Mouse (Mus musculus) MEL (cell line): ENCODE results near the gene Spata21. TPM values are rescaled to one million over a fixed set of nuclear protein-coding genes. Genes with fewer than 3 reads are reported as not detected.

Source experiments
- DNase-seq: peaks from one replicate; pipeline ENCODE4 v3.0.0; 2011; ENCODE audit warnings: low read depth, low spot score
- H3K27ac ChIP-seq: 2 replicates; pipeline ENCODE4 v1.5.1; 2012; ENCODE audit warnings: low read depth, mild to moderate bottlenecking, control low read depth, low read length, moderate library complexity; ENCODE audit not compliant: control insufficient read depth
- H3K27me3 ChIP-seq, 2 experiments: fragments of 150-350 bp in 1 of 2; sonication (generic) in 1 of 2; 2 replicates each; pipeline ENCODE4 v1.6.1; 2012; ENCODE audit warnings: low read length in 2 of 2, mild to moderate bottlenecking in 2 of 2, improper control_type of control experiment in 1 of 2, moderate library complexity in 1 of 2; ENCODE audit not compliant: insufficient read depth in 2 of 2, control insufficient read depth in 1 of 2
- H3K36me3 ChIP-seq, 2 experiments: 2 replicates each; pipeline ENCODE4 v1.6.1; 2012 to 2014; ENCODE audit warnings: low read length in 2 of 2, improper control_type of control experiment in 1 of 2, inconsistent platforms in 1 of 2, mild to moderate bottlenecking in 1 of 2; ENCODE audit not compliant: insufficient read depth in 2 of 2, control insufficient read depth in 1 of 2
- H3K4me1 ChIP-seq, 2 experiments: fragments of 150-350 bp in 1 of 2; sonication (generic) in 1 of 2; 2 replicates each; pipeline ENCODE4 v1.6.1; 2012; ENCODE audit warnings: low read length in 2 of 2, improper control_type of control experiment in 1 of 2, mild to moderate bottlenecking in 1 of 2; ENCODE audit not compliant: insufficient read depth in 2 of 2, control insufficient read depth in 1 of 2
- H3K4me3 ChIP-seq, 2 experiments: fragments of 150-350 bp in 1 of 2; sonication (generic) in 1 of 2; 2 replicates each; pipeline ENCODE4 v1.5.1; 2012; ENCODE audit warnings: low read depth in 2 of 2, low read length in 2 of 2, mild to moderate bottlenecking in 2 of 2, moderate library complexity in 2 of 2, control low read depth in 1 of 2, improper control_type of control experiment in 1 of 2; ENCODE audit not compliant: control insufficient read depth in 1 of 2, insufficient read depth in 1 of 2
- H3K79me2 ChIP-seq: 2 replicates; pipeline ENCODE4 v1.6.1; 2012; ENCODE audit warnings: mild to moderate bottlenecking, low read length, moderate library complexity; ENCODE audit not compliant: control insufficient read depth, poor library complexity, insufficient read depth
- H3K9ac ChIP-seq: 2 replicates; pipeline ENCODE4 v1.6.1; 2012; ENCODE audit warnings: low read depth, mild to moderate bottlenecking, control low read depth, low read length, moderate library complexity; ENCODE audit not compliant: control insufficient read depth, poor library complexity, severe bottlenecking
- H3K9me3 ChIP-seq: fragments of 150-350 bp; sonication (generic); replicated peaks from 2 replicates; pipeline ENCODE4 v1.6.1; 2012; ENCODE audit warnings: mild to moderate bottlenecking, low read length, improper control_type of control experiment, moderate library complexity; ENCODE audit not compliant: insufficient read depth
- CTCF ChIP-seq, 3 experiments: IDR thresholded peaks in 2 of 3; conservative IDR thresholded peaks in 1 of 3; 2 replicates each; pipeline ENCODE4 v1.5.1; 2011 to 2012; ENCODE audit warnings: low read length in 3 of 3, low read depth in 2 of 3, mild to moderate bottlenecking in 2 of 3, improper control_type of control experiment in 1 of 3, inconsistent platforms in 1 of 3, mixed read lengths in 1 of 3, moderate library complexity in 1 of 3; ENCODE audit not compliant: control insufficient read depth in 1 of 3, insufficient read depth in 1 of 3, poor library complexity in 1 of 3, severe bottlenecking in 1 of 3
- E2F4 ChIP-seq: IDR thresholded peaks from 2 replicates; pipeline ENCODE4 v1.6.1; 2011; ENCODE audit warnings: low read depth, low read length, improper control_type of control experiment, borderline replicate concordance
- ELF1 ChIP-seq: IDR thresholded peaks from 2 replicates; pipeline ENCODE4 v1.6.1; 2014; ENCODE audit warnings: low read depth, mild to moderate bottlenecking, inconsistent platforms, low read length, improper control_type of control experiment, moderate library complexity
- ETS1 ChIP-seq: IDR thresholded peaks from 2 replicates; pipeline ENCODE4 v1.6.1; 2012; ENCODE audit warnings: low read depth, mild to moderate bottlenecking, inconsistent platforms, low read length, improper control_type of control experiment, moderate library complexity
- JUND ChIP-seq: IDR thresholded peaks from 2 replicates; pipeline ENCODE4 v1.6.1; 2011; ENCODE audit warnings: low read depth, mild to moderate bottlenecking, improper control_type of control experiment, low read length
- MAZ ChIP-seq: IDR thresholded peaks from 2 replicates; pipeline ENCODE4 v1.6.1; 2012; ENCODE audit warnings: low read depth, mild to moderate bottlenecking, inconsistent platforms, low read length, improper control_type of control experiment
- MEF2A ChIP-seq: IDR thresholded peaks from 2 replicates; pipeline ENCODE4 v1.6.1; 2014; ENCODE audit warnings: low read depth, mild to moderate bottlenecking, inconsistent platforms, low read length, improper control_type of control experiment; ENCODE audit not compliant: poor library complexity, insufficient replicate concordance, severe bottlenecking; ENCODE audit errors: extremely low read depth
- MYC ChIP-seq: IDR thresholded peaks from 2 replicates; pipeline ENCODE4 v1.6.1; 2011; ENCODE audit warnings: low read depth, mild to moderate bottlenecking, low read length, improper control_type of control experiment, moderate library complexity
- RAD21 ChIP-seq: IDR thresholded peaks from 2 replicates; pipeline ENCODE4 v1.6.1; 2011; ENCODE audit warnings: mild to moderate bottlenecking, low read depth, low read length, improper control_type of control experiment
- SIN3A ChIP-seq: IDR thresholded peaks from 2 replicates; pipeline ENCODE4 v1.6.1; 2012; ENCODE audit warnings: low read length, improper control_type of control experiment, inconsistent platforms
- SMC3 ChIP-seq: IDR thresholded peaks from 2 replicates; pipeline ENCODE4 v1.6.1; 2011; ENCODE audit warnings: low read depth, low read length, improper control_type of control experiment
- TBP ChIP-seq: IDR thresholded peaks from 2 replicates; pipeline ENCODE4 v1.8.0; 2011; ENCODE audit warnings: low read depth, low read length, improper control_type of control experiment
- USF1 ChIP-seq: IDR thresholded peaks from 2 replicates; pipeline ENCODE4 v1.6.1; 2014; ENCODE audit warnings: low read depth, mild to moderate bottlenecking, inconsistent platforms, low read length, improper control_type of control experiment, moderate library complexity
- ZC3H11A ChIP-seq: IDR thresholded peaks from 2 replicates; pipeline ENCODE4 v1.6.1; 2012; ENCODE audit warnings: low read depth, mild to moderate bottlenecking, inconsistent platforms, low read length, improper control_type of control experiment
- polyA plus RNA-seq, 2 experiments: library from polyadenylated mRNA; stranded (reverse) in 1 of 2; unstranded in 1 of 2; fragments of >175 nt in 1 of 2; fragments of >200 nt in 1 of 2; gene quantifications; 2 replicates each; pipeline versions ENCODE4 v1.2.1 to v1.2.4; 2012; ENCODE audit warnings: low replicate concordance in 2 of 2, low read depth in 1 of 2; ENCODE audit not compliant: insufficient read length in 2 of 2, insufficient read depth in 1 of 2, missing spikeins in 1 of 2
- total RNA-seq: library from RNA; depleted of rRNA; stranded (reverse); fragments of 300-350 nt; gene quantifications from 2 replicates; pipeline ENCODE4 v1.2.3, GENCODE M21; 2012

The Spata21 gene
- total and polyA plus RNA-seq, 3 experiments: not detected

DNA sequence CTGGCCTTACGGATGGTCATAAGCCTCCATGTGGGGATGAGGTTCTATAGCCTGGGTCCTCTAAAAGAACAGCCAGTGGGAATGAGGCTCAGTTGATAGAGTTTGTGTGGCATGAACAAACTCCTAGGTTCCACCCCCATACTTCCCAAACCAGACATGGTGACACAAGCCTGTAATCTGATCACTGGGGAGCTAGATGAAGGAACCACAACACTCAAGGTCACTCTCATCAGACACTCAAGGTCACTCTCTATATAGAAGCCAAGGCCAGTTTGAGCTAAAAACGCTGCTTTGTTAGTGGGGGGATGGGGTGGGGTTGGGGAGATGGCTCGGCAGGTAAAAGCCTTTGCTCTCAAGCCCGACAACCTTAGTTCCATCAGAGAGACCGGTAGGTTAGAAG, 11.8 kb downstream of the Spata21 start:
- H3K4me1 ChIP-seq: peaks cover 0 to 5% of the 10 kb centered on the region in 2 experiments; a peak in 1 of 4 replicates
- no peak overlapping the region for H3K9ac ChIP-seq
- H3K9me3 ChIP-seq: no peaks in the 10 kb centered on the region
- DNase-seq: no peak
- no peaks in the 10 kb centered on the region for H3K36me3 ChIP-seq
- H3K27me3 ChIP-seq: no peaks in the 10 kb centered on the region
- H3K27ac ChIP-seq: no peak overlapping the region
- no peak for TF ChIP-seq JUND
- H3K79me2 ChIP-seq: no peaks in the 10 kb centered on the region
- no peak overlapping the region for H3K4me3 ChIP-seq

- TF ChIP-seq ETS1: no peak
- TF ChIP-seq MAZ: no peak
- TF ChIP-seq E2F4: no peak
- TF ChIP-seq TBP: no peak
- no peak for TF ChIP-seq MEF2A
- no peak for DNase-seq
- H3K9ac ChIP-seq: no peak overlapping the region
- H3K36me3 ChIP-seq: no peaks in the 10 kb centered on the region
- H3K9me3 ChIP-seq: no peaks in the 10 kb centered on the region
- no peaks in the 10 kb centered on the region for H3K79me2 ChIP-seq
- no peak overlapping the region for H3K27ac ChIP-seq
- no peak overlapping the region for H3K4me3 ChIP-seq
- no peaks in the 10 kb centered on the region for H3K27me3 ChIP-seq
- H3K4me1 ChIP-seq: peaks cover 0 to 5% of the 10 kb centered on the region in 2 experiments; a peak in 1 of 4 replicates
Observed at GRCm38 (mm10) chr4:141101291-141101690, 13.2 kb downstream of the Spata21 start.

DNA sequence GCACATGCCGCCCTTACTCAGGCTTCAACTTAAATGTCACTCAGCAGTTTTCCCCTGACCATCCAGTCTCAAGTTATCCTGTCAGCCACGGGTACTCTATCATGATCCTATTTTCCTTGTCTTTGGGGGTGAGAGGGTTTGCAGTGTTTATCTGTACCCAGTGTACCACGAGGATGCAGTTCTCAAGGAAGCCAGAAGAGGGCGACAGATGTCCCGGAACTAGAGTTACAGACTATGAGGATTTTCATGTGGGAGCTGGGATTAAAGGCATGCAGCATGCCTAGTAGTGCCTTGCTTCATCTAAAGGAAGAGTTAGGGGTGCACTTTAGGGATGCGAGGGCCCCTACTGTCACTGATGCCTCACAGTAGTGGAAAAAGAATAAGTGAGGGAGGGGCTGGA, 13.7 kb downstream of the Spata21 start:
- Histone ChIP-seq H3K9me3 (no peaks in the 10 kb centered on the region), H3K27ac (no peak overlapping the region), H3K4me3 (no peak overlapping the region), H3K36me3 (no peaks in the 10 kb centered on the region)
- no peak for TF ChIP-seq ZC3H11A
- TF ChIP-seq SIN3A: peak; percentile 31; the same call in 1 of the 2 replicates
- TF ChIP-seq MYC: 0 out of 2 replicates have a peak, but pooled peaks have one; percentile 22
- TF ChIP-seq USF1: no peak
- TF ChIP-seq RAD21: peak; percentile 33
- TF ChIP-seq CTCF (IDR thresholded peaks at IDR 0.05 in 2 of 3, conservative IDR thresholded peaks at IDR 0.05 in 1 of 3; ENCODE audit: control insufficient read depth in 1 of 3, insufficient read depth in 1 of 3, low read depth in 2 of 3, low read length in 3 of 3, poor library complexity in 1 of 3, severe bottlenecking in 1 of 3): peak; percentile 55 to 93 (median 67)
- TF ChIP-seq ELF1: peak; percentile 50; the same call in 1 of the 2 replicates
- peak; percentile 46 for TF ChIP-seq SMC3
- TF ChIP-seq, all 39 proteins: peak for 6
- no peaks in the 10 kb centered on the region for H3K27me3 ChIP-seq
- H3K79me2 ChIP-seq: no peaks in the 10 kb centered on the region
- DNase-seq: peak; percentile 73
- peaks cover 0 to 5% of the 10 kb centered on the region in 2 experiments; a peak in 1 of 4 replicates for H3K4me1 ChIP-seq
- no peak overlapping the region for H3K9ac ChIP-seq
